Mouse (Mus musculus) T-helper 17 cell (primary cell): Measurements from ENCODE around the gene Pde8b.

Experiments
- in situ Hi-C, 2 experiments: fragments of 300-600 bp; cut with MboI, MseI; formaldehyde crosslinking; loops; 1 replicate in 1 of 2; 2 replicates in 1 of 2; pipeline ENCODE4 v1.15.1; 2025; ENCODE audit warnings: high pct_unique_total_duplicates in 2 of 2

Pde8b gene

DNA sequence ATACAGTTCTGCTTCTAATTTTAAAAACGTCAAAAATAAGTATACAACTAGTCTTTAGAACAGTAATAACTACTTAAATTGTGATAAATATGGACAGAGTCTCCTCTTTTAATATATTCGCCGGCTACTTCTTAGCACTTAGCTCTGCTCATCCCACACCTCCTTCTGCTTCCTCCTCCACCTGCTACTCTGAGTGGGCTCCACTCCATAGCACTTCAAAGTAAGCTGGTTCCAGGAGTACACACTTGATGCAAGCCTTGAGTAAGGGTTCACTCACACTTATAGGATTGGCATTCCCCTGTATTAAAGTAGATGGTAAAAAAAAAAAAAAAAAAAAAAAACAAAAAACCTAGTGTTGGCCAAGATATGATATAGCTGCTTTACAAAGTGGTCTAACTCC lies 89.9 kb downstream of the Pde8b start:
- in situ Hi-C loops = no loop called here

DNA sequence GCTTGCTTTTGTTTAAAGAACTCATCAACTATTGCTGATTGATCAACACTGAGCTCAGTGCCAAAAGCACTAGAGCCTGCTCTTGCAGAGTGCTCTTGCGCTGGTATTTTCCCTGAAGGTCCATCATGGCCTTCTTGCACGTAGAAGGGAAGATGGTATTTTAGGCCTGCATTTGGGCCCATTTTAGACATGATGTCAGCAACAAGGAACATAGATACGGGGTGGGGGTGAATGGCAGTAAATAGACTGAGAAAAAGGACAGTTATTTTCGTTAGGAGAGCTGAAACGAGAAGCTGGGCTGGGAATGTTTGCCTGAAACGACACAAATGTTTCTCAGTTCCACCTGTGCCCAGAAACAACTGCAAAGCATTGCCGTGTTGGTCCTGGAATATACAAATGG lies 91.2 kb downstream of the Pde8b start:
- in situ Hi-C loops = no loop called here

DNA sequence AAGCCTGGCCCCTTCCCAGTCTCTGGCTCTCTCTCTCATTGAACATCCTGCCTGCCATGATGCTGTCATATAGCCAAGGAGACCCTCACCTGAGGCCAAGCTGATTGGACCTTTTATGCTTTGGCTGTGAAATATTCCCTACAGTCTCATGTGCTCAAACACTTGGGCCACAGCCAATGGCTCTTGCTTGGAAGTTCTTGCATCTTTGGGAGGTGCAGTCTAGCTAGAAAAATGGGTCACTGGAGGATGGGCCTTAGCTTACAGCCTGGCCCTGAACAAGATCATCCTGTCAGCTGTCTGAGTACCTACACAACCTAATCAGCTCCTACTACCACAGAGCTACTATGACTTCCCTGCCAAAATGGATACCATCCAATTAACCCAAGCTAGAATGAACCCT lies 105.4 kb downstream of the Pde8b start:
- in situ Hi-C loops = no loop called here

DNA sequence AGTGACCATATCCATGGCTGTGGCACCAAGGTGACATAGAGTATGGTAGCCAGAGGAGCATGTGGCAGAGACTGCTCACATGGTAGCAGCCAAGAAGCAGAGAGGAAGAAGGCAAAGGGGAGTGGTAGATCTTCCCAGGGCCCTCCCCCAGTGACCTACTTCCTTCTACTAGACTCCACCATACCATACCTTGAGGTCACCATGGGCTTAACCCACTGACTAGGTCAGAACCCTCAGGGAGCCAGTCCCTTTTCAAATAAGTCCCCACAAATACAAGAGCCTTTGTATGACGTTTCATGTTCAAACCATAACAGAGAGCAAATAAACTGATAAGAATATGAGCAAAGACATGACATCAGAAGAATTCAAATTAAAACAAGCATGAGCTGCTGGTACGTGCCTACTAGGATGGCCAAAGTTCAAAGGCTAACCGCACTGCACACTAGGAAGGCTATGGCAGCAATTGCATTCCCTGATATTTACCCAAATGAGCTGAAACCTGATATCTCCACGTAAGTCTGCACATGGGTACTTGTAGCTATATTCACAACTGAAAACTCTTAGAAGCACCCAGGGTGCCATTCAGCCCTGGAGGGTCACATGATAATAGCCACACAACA lies 109.6 kb downstream of the Pde8b start:
- in situ Hi-C loops = no loop called here

DNA sequence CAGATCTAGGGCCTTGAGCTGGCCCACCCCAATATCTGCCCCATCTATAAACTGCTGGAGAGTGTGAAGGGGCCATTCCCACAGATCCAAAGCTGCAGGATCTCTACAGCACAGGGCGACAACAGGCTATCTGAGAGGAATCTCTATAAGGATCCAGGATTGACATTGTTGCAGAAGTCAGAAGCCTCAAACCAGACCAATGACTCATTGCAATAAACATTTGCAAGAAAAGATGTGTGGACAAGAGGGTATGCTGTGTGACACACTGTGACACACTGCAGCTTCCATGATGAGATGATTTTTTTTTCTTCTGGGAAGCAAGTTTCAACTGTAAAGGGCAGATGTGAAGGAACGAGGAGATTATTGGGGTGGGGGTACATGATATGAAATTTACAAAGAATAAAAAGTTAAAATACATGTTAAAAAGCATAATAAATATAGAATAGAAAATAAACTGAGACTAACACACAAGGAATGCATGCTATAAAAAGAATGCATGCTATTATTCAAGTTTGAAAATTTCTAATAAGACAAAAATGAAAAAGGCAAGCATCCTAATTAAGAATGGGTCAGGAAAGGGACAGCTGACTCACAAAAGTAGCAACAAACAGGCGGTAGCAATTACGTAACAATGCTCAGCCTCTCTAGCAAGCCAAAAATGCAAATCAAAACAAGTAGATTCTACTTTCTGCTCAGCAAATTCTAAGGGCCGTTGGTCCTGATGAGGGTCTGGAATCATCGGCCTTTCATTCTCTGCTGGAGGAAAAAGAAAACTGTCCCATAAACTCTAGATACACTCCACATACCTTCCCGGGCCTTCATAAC lies 114.6 kb downstream of the Pde8b start:
- in situ Hi-C loops = no loop called here

DNA sequence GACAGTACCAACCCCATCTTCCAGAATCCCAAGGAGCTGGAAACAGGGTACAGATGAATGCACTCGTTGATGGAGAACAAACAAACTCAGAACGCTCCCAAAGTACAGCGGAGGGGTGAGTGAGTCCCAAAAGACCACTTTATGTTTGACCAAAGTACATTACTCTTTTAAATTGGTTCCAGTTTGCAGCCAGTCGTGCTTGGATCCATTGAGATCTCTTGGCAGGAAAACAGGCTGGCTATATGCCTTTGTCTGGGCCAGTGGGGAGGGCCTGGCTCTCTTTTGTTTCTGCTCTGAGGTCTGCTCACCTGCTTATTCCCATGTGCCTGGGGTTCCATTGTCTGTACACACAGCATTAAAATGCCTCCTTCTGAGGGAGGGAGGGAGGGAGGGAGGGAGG lies 118.3 kb downstream of the Pde8b start:
- in situ Hi-C loops = no loop called here

DNA sequence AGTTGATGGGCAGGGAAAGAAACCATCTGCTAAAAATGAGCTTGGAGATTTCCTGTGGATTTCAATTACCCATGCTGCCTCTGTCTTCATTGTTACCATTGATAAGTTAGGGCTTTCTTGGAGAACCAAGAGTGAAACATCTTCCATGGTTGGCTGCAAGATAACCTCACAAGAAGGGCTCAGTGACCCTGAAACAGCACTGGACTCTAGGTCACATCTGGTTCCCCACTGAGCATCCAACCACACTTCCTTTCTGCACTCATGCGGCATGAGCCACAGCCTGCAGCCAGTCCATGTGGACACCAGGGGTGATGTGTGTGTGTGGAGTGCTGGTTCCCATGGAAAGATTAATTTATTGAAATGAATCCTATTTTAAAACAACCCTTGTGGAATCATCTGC lies 119.1 kb downstream of the Pde8b start:
- in situ Hi-C loops = no loop called here

DNA sequence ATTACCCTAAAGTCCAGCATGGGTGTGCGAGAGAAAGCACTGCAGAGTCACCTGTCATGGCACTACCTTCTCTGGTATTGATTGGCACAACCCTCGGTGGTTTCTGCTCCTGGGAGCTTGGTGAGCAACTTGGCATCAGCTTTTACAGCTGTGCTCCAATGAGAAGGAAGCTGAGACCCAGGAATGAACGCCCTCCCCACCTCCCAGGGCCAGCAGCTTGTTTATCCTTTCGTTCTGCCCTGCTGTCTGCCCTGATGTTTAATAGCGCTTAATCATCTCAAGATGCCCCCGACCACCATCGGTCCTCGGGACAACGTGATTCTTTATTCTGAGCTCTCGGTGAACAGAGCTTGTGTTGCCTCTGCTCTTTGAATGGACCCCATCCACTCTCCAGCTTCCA lies 122.8 kb downstream of the Pde8b start:
- in situ Hi-C loops = no loop called here

DNA sequence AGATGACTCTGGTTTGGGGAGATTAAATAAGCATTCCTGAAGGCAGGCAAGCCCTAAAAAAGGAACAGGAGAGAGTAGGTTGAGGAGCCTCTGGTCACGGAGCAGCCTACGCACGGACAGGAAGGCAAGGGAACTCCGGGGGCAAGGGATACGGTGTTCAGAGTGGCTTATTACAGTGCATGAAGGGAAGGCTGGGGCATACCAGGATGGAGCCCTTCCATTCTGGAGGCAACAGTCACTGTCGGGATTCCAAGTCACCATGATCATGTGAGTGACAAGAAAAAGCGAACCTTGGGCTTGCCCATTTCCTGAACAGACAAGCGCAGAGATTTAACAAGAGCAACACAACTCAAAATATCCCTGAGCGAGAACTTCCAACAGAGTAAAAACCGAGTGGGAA lies 123.3 kb downstream of the Pde8b start:
- in situ Hi-C loops = no loop called here

DNA sequence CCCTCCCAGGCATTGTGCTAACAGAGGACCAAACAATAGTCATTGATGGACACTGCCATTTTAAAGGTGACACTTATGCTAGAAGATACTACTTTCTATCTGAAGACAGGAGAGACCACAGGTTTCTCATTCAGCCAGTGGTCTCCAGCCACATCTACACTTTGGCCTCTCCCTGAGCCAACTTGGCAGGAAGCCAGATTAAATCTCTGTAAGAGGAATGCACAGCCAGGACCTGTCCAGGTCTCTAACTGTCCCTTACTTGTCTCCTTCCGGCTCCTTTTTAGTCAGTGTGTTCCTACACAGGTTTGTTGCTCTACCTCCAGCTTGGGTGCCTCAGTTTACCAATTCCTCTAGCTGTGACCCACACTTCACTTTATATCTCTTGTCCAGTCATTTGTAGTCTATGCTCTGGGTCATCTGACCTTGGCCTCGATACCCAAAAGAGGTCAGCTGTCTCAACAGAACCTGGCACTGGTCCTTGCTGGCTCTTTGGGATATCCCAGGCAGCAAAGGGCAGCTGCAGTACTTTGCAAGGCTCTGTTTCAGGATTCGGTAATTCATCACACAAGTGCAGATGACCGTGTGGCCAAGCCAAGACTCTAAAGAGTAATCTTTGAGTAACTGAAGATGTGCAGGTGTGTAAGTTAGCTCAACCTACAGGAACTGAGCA lies 124.5 kb downstream of the Pde8b start:
- in situ Hi-C loops = no loop called here

DNA sequence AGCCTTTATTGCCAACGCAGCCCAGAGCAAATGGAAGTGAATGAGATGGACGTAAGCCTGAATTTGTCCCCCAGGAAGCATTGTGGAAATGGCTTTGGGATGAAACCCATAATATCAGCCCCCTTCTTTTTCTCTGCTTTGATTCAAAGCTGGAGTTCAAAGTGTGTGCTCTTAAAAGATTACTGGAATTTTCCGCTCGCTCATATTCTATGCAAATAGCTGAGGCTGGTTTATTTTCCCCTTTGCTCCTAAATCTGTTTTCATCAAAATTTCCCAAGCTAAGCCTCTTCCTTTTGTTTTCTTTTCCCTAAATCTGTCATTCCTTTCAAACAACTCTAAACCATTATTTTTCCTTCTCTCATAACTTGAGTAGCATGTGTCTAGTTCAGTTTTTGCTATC lies 129.6 kb downstream of the Pde8b start:
- in situ Hi-C loops = no loop called here

DNA sequence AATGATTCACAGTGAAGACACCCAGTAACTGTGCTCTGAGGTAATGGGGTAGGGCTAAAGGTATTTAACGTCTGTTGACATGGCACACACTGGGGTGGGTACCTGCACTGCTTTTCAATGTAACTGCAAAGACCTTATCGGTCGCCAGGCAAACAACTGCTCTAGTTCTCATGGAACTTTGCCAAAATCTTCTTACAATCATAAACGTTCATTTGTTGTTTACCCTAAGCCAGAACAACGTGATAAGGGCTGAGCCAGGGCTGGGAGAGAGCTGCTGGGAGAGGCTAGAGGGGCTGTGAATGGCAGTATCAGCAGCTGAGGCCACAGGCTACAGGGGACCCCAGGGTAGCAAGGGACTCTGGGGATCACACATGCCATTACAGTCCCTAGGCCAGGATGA lies 136.4 kb downstream of the Pde8b start:
- in situ Hi-C loops = no loop called here

DNA sequence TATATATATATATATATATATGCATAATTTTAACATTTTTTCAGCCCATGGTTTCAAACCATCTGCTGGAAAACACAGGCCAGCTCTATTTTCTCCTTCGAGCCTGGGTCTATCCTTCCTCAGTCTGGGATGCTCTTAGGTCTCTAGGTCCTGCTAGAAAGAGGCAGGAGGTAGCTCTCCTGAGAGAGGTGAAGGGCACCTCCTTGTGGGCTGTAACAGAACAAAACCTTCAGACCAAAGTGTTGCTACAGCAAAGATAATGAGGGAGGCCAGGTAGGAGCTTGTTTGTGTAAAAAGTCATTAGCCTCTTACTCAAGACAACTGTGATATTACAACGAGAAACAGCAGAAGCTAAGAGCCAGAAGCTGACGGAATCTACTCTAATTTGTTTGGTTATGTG lies 140.6 kb downstream of the Pde8b start:
- in situ Hi-C loops = no loop called here

DNA sequence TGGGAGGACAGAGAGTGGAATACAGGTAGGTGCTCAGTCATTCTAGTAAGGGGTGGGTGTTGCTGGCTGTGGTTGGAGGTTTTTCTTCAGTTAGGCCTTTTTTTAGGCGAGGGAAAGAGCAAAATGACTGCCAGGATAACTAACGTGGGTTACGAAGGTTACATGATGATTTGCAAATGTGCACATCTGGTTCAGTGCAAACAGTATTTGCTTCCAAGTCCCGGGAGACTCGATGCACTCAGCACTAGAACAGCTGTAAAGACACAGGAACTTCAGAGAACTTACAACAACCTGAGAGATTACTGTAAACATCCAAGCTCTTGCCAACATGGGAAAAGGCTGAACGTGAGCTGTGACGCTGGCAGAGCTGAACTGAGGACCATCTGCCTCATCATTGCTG lies 142.1 kb downstream of the Pde8b start:
- in situ Hi-C loops = no loop called here

DNA sequence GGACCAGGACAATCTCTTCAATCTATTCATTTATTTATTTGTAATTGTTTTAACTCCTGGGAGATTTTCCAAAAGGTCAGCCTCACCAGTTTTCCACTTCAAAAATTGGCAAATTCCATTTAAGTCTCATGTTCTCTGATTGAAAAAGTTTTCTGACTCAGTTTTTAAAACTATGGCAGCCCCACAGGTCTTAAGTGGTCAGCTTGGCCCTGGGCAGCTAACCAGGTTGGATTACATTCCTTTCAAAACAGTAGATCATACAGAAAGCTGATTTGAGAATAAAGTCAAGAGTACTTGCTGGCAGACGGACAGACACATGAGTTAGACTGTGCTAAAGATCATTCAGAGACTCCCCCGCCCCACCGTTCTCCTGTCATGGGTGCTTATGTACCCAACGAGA lies 145.3 kb downstream of the Pde8b start:
- in situ Hi-C loops = no loop called here

DNA sequence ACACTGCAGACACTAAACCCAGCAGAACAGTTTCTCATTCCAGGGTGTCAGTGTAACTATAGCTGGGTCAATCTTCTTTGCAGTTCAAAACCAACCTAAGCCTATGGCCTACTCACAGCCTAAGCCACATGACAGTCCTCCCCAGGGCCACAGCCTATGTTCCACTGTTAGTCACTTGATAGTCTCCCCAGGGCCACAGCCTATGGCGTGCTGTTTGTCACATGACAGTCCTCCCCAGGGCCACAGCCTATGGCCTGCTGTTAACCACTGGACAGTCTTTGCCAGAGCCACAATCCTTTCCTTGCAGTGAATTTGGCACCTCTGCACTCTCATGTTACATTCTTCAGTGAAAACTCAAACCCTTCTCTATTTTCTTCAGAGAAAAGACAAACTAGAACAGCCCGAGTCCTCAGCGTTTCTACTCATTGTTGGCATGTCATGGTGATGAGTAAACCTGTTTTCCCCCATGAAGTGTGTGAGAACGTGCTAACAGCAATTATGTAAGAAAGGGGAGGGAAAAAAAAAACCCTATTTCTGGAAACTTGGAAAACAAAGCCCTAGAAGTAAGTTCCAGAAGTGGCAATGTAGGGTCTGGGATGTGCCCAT lies 147.0 kb downstream of the Pde8b start:
- in situ Hi-C loops = no loop called here

DNA sequence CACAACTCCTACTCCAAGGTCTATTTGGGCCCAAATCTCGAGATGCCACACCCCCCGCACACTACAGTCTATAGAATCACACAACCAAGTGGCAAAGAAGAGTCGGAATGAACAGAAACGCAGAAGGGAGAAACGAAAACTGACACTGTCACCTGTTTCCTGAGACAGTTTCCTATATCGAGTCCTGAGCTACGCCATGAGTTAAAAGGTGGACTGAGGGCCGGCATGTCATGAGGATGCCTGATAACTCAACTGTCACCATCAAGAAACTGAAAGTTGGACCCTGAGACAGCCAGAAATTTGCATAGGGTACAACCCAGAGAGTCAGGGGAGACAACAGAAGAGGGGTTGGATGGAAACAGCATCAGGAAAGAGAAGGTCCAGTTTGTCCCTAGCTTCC lies 148.8 kb downstream of the Pde8b start:
- in situ Hi-C loops = no loop called here

DNA sequence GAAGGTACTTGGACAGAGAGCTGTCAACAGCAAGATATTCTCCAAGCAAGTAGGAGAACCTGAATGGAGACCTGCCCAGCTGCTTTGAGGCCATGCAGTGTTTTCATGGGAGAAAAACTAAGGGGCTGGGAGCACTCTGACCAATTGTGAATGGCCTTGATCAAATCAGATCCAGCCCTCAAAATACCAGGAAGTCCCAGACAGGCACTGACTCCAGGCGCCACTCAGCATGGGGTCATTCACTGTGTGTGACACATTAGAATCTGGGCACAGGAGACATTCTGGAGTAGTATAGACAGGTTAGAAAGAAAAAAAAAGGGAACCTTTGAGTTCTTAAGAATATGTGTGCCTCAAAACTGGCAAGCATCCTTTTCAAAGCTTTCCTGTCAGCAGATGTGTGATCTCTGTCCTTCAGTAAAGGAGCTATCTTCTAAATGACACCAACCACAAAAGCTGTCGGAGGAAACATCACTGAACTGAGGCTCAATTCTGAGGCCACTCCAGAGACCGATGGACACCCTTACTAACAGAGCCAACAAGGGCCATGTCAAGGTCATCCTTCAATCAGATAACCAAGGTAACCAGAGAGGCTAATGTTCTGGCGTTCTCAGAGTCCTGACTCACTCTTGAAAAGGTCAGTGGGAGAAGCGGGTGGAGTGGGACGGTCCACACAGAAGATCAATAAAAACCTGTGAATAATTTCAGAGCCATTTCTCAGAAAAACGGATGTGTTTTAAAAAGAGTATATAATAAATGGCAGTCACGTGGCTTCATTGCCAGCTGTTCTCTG lies 151.0 kb downstream of the Pde8b start:
- in situ Hi-C loops = no loop called here

DNA sequence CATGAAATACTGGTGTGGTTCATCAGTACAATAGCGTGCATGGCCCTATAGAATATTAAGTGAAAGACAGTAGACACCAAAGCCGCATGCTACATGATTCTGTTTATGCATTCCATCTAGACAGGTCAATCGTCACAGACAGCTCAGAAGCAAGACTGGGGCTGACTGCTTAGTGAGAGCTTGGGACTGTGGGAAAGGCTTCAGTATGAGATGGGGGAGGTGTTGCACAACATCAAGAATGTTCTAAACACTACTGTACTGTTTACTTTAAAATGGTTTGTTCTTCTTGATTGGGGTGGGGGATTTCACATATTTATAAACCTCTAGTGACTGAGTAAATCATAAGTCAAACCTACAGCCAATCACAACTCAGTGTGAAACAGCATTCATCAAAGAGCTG lies 153.5 kb downstream of the Pde8b start:
- in situ Hi-C loops = no loop called here

DNA sequence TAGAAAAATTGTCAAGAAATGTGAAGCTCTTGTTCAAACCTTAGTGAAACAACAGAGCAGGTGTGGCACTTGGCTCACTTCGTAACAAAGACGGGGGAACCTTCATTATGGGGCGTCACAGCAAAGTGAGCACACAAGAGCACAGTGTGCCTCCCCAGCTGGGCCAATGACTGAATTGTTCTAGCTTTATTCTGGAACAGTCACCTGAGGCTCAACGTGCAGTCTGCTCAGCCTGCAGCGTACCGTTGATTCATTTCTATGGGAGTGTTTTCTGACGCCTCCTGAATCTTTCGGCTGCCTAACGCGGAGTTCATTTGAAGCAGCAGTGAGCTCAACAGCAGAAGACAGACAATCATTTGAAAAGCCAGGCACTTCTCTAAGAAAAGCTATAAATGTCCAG lies 154.3 kb downstream of the Pde8b start:
- in situ Hi-C loops = no loop called here

DNA sequence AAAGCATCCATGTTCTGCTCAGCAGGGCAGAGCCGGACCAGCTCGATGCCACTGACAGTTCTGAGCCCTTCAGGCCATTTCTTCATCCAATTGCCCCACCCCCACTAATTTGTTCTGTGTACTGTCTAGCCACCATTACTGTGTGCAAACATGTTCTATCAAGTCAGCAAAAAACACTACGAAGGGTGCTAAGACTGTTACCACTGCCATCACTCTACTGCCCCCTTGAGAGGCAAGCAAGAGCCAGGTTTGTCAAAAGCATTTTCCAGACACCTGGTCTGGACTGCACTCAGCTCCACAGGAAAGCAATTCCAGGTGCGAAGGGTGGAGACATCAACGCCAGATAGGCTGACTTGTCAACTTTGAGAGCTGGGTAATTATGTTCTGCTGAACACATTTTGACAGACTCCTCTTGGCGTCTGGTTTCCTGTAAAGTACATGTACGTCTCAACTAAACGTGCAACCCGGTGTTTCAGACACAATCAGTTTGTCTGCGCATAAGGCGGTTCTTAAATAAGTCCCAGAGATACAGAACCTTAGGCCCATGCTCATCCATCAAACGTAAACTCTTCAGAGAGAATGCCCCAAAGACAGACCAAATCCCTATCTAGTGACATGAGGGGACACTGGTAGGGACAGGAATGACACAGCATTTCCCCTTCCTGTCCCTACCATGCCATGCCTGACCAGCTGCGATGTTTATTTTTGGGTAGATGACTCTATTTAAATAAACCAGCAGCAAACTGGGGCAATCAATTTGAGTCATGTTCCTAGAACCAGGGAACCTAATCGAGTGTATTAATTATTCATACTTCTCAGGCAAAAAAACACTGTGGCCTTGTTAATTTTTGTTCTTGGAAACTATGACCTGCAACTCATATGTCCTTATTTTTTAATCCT lies 158.3 kb downstream of the Pde8b start:
- in situ Hi-C loops = no loop called here
